Mouse (Mus musculus) ovary, postnatal 14 days (tissue): ENCODE measurements around the gene Adsl.

Experiments used
- DNase-seq: peaks from one replicate; pipeline ENCODE4 v3.0.0; 2022; ENCODE audit warnings: low spot score

The Adsl gene

DNA sequence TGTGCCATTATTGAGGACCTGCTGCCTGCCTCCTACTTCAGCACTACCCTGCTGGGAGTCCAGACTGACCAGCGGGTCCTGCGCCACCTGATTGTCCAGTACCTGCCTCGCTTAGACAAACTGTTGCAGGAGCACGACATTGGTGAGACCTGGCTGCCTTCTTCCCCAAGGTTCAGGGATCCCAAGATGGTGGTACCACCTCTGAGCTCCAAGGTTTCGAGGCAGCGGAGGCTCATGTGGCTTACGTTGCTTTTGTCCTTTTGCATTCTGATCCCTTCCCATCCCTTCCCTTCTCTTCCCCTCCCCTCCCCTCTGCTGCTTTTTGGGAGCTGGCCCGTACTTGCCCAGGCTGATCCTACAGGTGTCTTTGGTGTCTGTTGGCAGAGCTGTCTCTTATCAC is 59.6 kb downstream of the Adsl start:
- no peak for DNase-seq

- no peak for DNase-seq
Measured at GRCm38 (mm10) chr15:81008689-81009123, 60.4 kb downstream of the Adsl start.

- DNase-seq: no peak
Measured at GRCm38 (mm10) chr15:81010114-81010513, 61.8 kb downstream of the Adsl start.

- no peak for DNase-seq
Measured at GRCm38 (mm10) chr15:81011523-81011922, 63.2 kb downstream of the Adsl start.

- no peak for DNase-seq
Measured at GRCm38 (mm10) chr15:81012359-81012758, 64.1 kb downstream of the Adsl start.

DNA sequence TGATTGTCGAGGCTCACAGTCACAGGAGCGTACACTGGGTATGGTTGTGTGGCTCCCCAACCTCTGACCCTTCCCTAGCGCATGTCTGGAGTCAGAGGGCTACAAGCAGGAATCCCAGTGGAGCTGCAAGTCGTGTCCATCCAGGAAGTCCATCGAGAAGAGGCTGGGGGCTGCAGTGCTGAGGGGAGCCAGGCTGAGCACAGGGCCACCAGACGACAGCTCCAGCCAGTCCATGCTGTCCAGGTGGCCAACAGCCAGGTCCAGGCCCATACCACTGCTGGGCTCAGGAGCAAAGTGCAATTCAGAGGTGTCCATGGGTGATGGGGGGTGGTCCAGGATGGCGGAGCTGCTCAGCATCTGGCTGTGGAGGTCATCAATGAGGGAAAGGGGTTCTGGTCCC is 64.9 kb downstream of the Adsl start:
- DNase-seq: no peak

- no peak for DNase-seq
Measured at GRCm38 (mm10) chr15:81015068-81015744, 66.9 kb downstream of the Adsl start.

GRCm38 (mm10) chr15:81016488-81016887 is 68.2 kb downstream of the Adsl start:
- DNase-seq: no peak

DNA sequence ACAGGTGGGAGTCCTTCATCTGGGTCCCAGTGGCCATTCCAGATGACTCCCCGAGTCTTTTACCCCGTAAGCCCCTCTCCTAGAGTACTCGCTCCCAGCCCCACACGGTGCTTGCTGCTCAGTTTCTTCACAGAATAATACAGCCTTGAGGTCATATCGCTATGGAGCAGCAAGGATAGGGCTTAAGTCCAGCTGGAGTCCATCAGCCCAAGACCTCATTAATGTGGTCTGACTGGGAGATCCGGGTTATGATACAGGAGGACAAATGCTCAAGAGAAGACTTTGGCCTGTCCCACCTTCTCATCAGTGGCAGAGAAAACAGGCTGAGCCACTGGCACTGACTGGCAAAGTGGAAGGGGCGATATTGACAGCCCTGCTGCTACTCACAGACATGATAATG is 69.0 kb downstream of the Adsl start:
- DNase-seq: no peak
